Mouse (Mus musculus): ENCODE results near the gene Atf3.
A peak's percentile ranks its signal among the peaks of the same experiment; 100 is the strongest.

Atf3 gene

DNA sequence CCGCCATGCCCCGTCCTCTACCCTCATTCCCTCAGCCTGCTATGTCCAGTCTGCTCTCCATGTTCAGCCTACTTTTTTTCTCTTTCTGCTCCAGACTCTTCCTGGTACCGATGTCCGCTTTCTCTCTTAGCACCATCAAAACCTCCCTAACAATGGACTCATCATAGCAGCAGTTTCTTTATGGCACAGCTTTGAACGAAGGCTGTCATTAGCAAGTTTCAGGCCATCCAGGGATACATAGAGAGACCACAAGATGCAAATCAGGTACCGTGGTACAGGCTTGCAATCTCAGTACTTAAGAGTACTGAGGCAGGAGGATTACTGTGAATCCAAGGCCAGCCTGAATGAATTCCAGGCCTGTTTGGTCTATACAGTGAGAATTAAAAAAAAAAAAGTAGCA lies 25.1 kb downstream of the Atf3 start:
- DNase-seq (ENCODE audit: low spot score in 2 of 2) = no peak

DNA sequence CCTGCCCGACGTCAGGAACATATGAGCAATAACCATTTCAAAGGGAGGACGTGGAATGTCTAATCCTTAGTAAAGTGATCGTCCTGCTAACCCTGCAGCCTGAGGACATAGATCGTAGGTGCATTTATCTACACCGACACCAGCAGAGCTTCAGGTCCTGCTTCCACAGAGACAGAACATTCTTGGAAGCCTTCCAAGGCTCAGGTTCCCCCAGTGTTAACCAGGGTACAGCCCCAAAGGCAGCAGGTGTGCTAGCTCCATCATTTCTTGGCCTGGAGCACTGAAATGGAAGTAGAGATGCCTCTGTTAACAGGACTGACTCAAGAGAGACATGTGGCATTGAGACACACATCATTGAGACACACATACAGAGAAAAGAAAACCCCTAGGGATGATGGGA lies 25.6 kb downstream of the Atf3 start:
- no peak for DNase-seq (ENCODE audit: low spot score in 2 of 2)

DNA sequence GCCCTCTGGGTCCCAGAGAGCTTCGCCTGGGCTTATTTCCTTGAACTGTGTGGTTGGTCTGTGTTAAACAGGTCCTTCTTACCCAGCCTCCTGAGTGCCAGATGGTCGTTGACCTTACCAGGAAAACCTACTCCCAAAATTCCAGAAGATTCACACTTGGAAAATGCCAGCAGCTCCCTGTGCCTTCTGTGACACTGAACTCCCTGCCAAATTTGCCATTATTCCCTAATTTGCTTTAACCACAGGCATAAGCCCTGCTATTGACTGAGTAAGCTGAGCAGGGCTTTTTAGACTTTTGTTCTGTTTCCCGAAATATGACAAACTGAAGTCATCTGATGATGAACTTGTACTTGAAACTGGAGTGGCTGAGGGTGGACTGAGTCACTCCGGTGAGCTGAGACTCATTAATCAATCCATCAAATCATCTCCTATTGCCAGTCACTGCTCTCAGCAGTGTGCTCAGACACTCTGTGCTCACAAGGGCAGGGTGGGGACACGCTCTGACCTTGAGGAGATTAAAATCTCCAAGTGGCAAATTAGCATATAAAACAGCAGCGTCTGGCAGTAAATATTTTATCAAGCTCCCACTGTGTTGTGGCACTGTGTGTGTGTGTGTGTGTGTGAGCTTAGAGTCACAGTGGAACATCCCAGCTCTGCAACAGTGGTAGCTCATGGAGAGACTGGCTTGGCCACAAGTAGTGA lies 28.0 kb downstream of the Atf3 start:
- no peak for DNase-seq (ENCODE audit: low spot score in 2 of 2)

DNA sequence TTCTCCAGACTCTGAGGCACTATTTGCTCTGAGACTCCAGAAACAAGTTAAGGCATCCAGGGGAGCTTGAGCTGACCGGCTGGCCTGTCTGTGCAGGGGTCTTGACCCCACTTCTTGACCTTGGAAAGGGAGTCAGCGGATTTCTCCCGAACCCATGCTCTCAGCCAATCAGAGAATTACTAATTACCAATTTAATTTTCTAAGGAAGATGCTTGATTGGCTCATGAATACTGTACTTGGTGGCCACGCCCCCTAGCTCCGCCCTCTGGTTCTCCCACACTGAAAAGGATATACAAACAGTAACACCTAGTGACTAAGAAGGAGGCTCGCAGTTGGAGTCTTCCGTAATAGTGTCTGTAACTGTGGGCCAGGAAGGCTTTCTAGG lies 31.5 kb downstream of the Atf3 start:
- DNase-seq (ENCODE audit: low spot score in 2 of 2) = no peak

DNA sequence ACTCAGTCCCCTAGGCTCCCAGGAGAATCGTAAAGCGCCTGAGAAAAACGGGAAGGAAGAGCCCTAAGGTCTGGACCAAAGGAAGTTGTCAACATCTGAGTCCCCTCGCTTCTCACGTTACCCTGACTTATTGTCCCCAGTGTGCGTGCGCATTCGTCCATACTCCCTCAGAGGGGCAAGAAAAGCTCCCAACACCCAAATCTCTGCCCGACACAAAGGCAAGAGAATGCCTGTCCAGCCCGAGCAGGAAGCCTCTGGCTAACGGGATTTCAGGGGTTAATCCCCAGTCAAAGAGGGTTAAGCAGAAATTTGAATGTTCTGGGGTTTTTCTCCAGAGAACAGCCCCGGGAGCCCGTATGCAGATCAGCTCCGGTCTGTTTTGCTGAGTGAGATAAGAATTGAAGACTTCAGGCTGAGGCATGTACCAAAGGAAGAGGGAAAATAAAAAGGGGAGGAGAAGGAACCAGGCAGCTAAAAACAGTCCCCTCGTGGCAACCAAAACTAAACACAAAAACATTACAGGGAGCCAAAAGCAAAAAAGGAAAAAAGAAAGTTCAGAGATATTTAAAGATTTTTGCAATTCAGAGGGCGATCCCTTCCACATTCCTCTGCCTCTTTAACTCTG lies 32.0 kb downstream of the Atf3 start:
- DNase-seq (ENCODE audit: low spot score in 2 of 2) = no peak

DNA sequence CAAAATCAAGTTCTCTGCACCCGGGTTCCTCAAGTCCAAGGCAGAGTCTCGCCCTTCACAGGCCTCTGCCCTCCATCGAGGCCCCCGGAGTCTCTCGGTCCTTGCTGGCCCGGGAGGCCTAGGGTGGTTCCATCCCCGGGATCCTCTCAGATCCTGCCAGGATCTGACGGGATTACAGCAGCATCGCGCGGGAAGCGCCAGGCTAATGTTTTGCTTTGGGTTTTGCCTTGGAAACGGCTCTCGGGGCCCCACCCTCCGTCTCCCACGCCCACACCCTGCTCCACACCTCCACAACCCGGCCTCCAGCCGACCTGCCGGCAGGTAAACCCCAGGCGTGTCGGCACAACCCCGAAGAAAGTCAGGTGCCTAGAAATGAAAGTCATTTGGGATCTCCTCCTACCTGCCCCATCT lies 33.0 kb downstream of the Atf3 start:
- no peak for DNase-seq (ENCODE audit: low spot score in 2 of 2)

DNA sequence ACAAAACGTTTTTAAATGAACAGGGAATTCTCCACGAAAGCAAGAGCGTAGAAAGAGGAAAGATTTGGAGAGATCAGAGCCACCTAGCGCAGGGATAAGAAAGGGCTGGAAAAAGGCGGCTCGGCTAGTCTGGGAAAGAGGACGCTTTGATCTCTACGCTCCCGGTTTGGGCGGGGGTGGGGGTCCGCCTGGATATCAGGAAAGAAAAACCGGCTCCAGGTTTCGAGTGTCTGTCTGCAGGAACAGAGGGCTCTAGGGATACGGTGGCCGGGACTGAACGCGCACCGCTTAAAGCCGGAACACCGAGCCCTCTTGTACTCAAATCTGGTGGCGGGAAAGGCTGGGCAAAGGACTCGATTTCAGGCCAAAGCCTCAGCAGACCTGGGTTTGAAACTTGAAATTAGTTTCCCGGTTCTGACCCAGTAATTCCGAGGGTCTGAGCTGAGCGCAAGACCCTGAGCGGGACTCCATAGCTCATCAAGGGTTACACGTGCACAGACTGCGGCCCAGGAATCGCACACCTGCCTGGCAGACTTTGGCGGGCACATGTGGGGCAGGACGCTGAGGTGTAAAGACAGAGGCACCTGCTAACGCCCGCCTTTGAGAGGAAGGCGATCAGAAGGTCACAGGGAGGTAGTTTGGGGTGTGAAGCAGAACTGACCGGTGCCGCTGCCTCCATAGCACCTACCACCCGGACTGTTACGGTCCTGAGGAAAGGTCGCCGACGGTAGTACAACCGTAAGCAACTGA lies 33.6 kb downstream of the Atf3 start:
- no peak for DNase-seq (ENCODE audit: low spot score in 2 of 2)

DNA sequence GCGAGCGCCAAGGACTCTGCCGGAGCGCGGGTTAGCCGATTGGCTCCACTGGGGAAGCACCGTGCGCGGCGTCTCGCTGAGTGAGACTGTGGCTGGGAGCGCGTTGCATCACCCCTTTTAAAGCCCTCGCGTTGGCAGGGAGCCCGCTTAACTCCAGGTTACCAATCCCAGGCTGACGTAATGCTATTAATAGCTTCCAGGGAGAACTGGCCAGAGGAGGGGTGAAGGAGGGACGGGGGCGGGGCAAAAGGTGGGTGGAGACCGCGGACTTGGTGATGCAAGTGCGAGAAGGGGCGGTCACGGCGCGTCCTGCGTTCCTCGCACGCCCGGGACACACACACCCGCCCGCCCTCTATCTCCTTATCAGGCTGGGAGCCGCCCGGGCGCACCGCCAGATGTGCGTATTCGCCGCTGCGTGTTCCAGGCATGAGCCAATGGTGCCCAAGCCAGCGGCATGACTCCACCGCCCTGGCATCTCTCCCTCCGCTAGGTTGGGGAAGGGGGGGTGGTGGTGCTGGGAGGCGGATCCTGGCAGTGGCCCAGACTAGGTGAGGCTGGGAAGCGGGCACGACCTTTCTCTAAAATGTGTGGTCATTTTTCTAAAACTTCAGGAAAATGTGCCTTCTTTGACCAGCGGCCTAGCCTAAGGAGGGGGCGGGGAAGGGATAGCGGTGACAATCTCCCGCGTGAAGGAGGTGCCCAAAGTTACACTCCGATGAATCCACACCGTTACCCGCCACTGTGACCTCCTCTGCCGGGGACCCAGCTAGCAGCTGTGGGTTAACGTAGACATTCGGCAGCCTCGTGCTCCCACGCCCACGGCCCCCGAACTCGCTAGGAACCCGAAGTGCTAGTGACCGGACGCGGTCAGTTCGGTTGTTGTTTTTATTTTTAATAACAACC lies 34.4 kb downstream of the Atf3 start:
- DNase-seq (ENCODE audit: low spot score in 2 of 2) = peak; percentile 71 to 75

DNA sequence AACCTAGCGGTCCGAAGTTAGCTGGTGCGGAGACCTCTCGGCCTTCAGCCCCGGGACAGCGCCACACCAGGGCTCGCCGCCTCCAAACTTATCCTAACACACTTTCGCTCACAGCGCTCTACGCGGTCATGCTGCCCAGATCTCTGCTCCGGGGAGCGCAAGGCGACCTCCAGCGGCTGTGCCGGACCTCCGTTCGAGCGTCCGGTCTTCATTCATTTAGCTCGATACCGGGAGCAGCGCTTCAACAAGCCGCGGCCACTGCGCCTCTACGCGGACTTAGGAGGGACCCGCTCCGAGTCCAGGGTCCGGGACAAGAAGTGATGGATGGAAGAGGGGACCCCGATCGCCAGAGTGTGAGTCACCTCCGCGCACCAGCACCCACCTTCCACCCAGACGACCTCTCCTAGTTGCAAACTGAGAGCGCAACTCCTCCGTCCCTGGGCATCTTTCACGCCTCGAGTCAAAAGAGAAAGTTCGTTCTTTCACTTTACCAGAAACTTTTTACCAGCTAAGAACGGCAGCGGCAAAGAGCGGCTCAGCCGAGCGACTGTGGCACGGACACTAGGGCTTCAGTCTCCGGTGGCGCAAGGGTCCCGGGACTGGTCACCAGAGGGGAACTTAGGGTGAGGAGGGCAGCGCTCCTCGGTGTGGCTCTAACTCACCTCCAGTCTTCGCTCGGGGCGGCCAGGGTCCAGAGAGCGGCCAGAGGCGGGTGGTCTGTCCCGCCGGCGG lies 35.2 kb downstream of the Atf3 start:
- peak; percentile 28 to 31 for DNase-seq (ENCODE audit: low spot score in 2 of 2)

DNA sequence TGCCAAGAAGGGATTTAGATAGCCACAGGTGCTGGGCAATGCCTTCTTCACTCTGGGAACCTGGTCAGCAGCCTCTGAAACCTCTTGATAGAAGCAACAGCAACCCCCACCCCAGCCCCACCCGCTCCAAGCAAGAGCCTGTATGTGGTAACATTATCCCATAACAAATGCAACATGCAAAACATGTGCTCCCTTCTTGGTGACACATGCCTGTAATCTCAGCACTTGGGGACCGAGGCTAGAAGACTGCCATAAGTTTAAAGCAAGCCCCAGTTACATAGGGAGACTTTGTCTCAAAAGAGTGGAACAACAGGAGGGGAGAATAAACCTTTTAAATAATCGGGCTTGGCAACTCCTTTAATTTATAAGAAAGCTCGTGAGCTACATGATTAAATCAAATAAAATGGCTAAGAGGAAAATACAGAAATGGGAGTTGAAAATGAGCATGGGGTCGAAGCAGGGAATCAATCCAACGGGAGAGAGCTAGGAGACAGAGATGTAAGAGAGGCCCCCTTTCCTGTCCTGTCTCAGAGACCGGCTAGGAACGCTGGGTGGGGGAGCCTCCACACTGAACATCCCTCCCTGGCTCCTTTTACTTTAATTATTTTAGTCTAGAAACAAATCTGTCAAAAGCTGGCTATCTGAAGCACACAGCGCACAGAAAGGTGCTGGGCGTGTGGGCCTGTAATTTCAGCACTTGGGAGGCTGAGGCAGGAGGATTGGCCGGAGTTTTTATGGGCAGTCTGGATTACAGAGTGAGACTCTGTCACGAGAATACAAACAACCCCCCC lies 36.2 kb downstream of the Atf3 start:
- DNase-seq (ENCODE audit: low spot score in 2 of 2) = no peak

DNA sequence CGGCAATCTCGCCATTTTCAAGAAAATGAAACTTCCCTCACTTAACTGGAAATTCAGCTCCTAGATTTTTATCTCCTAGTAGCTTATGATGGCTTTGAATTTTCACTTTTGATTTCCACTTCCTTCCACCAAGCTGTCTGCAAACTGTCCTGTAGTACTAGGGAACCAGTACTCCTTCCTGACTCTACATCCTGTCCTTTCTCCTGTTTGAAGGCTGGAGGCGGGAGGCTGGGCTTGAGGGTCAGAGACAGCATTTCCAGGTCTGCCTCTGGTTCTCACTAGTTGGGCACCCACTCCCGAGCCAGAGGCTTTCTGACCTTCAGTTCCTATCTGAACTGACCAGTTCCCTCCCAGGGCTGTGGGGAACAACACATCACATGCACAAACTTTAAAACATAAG lies 37.4 kb downstream of the Atf3 start:
- no peak for DNase-seq (ENCODE audit: low spot score in 2 of 2)

DNA sequence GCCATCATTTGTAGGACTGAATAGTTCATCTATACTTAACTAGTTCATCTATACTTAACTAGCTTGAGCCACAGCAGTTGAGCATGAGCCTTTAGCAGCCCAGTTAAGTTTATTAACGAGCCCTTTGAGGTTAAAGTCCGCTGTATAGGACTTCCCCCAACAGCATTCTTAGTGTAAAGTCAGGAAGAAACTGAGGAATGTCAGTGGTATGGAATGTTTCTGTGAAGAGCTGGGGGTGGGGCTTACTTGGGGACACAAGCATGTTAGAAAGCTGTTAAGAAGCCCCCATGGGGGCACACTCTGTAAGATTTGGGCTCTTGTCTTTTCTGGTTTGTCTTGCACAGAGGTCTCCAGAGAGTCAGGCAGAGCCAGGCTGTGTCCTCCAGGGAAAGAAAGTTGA lies 38.0 kb downstream of the Atf3 start:
- DNase-seq (ENCODE audit: low spot score in 2 of 2) = no peak

DNA sequence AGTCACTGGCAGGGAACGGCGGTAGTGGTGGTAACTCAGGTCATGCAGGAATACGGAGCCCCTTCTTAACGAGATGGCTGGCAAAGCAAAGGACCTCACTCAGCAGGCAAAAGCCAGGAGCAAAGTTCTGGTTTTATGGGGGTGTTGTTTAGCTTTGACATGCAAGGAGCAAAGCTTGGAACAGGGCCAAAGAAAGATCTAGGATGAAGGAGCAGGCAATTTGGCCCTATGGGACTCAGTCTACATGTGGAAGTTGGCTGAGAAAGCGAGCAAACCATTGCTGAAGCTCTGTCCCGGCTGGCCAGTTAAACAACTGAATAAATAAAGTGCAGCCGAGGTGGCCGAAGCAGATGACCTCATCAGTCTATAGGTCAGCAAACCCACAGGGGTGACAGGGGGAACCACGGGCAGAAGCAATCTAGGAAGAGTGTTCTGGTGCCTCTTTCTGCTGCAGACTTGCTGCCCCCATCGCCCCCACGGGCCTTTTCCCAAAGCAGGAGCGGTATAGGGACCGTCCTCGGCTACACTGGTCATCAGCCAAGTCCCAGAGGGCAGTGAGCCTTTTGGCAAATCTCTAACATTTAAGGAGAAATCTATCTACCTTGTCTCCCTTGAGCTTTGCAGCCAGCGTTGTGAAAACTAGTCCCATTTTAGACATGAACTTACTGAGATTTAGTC lies 39.2 kb downstream of the Atf3 start:
- no peak for DNase-seq (ENCODE audit: low spot score in 2 of 2)

DNA sequence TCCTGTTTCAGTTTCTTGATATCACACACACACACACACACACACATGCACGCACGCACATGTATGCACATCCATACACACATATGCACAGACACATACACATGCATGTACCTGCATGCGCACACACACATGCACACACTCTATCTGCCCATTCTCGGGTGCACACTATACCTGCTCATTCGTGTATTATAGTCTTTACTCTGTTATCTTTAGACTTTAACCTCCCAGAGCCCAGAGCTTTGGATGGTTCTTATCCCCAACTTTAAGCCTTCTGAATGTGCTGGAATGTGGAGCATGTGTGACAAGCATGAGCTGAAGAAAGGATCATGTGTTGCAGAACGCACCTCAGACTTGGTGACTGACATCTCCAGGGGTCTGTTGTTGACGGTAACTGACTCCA lies 41.0 kb downstream of the Atf3 start:
- no peak for DNase-seq (ENCODE audit: low spot score in 2 of 2)

DNA sequence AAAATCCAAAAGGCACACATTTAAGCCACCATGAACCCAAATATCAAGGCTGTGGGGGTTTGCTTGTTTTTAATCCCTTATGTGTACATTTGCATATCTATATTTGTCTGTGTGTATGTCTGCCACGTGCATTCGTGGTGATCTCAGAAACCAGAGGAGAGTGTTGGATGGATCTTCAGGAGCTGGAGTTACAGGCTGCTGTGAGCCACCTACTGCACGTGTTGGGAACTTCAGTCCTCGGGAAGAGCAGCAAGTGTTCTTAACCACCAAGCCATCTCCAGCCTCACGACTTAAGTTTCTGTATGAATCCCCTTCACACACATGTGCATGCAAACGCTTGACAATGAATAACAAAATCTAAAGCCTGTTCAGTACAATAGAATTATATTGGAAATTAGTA lies 45.4 kb downstream of the Atf3 start:
- no peak for DNase-seq (ENCODE audit: low spot score in 2 of 2)

DNA sequence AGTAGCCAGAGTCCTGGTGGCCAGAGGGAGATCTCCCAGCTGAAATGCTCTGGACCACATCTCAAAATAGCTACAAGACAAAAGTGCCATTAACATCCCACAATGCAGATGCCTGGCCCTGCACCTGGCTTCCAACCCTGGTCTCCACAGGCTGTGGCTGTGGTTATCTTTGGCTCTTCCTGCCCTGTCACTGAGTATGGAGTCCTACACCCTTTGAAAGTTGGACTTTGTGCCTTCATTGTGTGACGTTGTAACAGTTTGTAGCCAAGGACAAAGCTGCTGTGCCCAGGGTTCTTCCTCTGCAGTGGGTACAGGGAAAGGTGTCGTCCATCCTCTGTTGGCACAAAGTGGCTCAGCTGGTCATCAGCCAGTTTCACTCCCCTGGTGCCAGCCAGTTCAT lies 47.4 kb downstream of the Atf3 start:
- DNase-seq (ENCODE audit: low spot score in 2 of 2) = no peak

DNA sequence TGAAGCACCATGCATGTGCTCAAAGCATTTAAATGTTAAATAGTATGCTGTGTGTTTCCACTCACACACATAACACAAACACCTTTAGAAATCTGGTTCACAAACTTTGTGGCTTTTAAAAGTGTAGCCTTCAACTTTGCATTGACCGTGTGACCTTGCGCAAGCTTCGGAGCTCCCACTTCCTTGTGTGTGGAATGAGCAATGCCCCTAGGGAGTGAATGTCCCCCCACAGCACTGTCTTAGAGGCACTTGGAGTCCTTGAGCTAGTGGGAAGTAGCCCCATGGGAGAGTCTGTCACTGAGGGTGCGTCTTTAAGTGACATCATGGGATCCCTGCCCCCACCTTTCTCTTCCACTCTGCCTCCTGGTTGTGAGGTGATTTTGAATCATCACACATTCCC lies 51.6 kb downstream of the Atf3 start:
- DNase-seq (ENCODE audit: low spot score in 2 of 2) = no peak

DNA sequence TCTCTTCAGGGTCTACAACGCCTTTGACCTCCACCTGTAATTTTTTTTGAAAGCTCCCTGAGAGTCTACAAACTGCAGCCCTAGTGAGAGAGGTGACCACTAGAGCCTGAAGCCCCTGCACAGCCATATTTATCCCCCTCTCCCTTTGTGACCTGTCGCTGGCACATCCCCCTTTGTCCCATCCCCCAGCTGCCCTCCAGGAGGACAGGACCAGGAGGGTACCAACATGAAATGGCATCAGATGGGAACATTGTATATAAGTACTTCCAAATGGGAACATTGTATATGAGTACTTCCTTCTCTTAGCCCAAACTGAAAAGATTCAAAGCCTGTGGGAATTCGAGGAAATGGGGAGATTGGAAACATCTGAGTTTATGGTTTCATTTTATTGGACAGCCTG lies 53.1 kb downstream of the Atf3 start, which contains the start of gene Fam71a:
Gene Fam71a (minus strand): TSS at position 101 of the 400 bp plus-strand sequence.
- no peak for DNase-seq (ENCODE audit: low spot score in 2 of 2)

DNA sequence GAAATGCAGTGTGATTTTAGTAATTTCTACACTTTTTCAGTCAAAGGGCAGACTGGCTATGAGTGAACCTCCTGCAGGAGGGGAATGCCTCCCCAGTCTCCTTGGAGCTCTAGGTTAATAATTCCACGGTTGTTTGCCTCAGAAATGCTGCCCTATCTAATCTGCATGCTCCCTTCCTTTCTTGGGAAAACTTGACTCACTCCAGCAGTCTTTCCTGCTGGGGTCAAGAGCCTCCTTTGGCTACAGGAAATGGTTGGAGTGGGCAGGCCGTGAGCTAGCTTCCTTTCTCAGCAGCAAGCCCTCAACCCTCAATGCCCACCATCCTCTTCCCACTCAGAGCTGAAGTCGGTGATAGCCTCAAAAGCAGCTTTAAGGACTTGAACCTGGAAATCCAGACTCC lies 63.5 kb downstream of the Atf3 start:
- DNase-seq (ENCODE audit: low spot score in 2 of 2) = no peak

DNA sequence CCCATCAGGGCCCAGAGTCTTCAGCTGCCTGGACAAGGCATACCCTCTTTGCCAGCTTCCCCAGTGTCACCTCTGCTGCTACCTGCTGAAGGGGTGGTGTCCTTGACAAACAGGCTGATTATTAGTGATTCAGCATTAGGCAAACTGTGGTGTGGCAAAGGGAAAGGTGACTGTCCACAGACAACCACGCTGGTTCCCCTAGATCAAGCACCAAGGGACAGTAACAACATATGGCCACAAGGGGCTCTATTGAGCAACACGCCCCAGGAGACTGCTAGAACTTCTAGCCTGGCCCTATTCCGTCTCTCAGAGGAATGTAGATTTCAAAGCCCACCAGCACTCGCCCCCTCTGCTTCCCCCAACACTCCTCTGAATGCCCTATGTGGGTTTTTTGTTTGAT lies 64.8 kb downstream of the Atf3 start:
- peak; percentile 20 to 52 for DNase-seq (ENCODE audit: low spot score in 2 of 2)

Data from natural killer cell, adult 2 months (primary cell).